Mouse (Mus musculus) layer of hippocampus, adult 9-11 months (tissue): ENCODE results near the gene Rhov.

Source experiments
- DNase-seq: peaks from one replicate; pipeline ENCODE4 v3.0.0; 2022

The Rhov gene

GRCm38 (mm10) chr2:119288270-119288882 is 17.3 kb upstream of the Rhov start, which contains the start of gene Vps18:
Vps18 (plus strand) TSS chr2:119288740.
- peak; percentile 97 for DNase-seq

GRCm38 (mm10) chr2:119287372-119287771 is 16.3 kb upstream of the Rhov start:
- DNase-seq, result no peak

- DNase-seq, result no peak
Measured at GRCm38 (mm10) chr2:119281899-119282565, 11.0 kb upstream of the Rhov start.

GRCm38 (mm10) chr2:119277810-119278209 is 6.7 kb upstream of the Rhov start:
- no peak for DNase-seq

GRCm38 (mm10) chr2:119276926-119277325 is 5.9 kb upstream of the Rhov start:
- DNase-seq, result no peak

GRCm38 (mm10) chr2:119274126-119274525 is 3.1 kb upstream of the Rhov start:
- DNase-seq, result no peak

GRCm38 (mm10) chr2:119270286-119270642 is 808 bp downstream of the Rhov start:
- DNase-seq, result no peak

GRCm38 (mm10) chr2:119263813-119264212 is 7.3 kb downstream of the Rhov start:
- DNase-seq, result no peak

- no peak for DNase-seq
Measured at GRCm38 (mm10) chr2:119262978-119263377, 8.1 kb downstream of the Rhov start.

GRCm38 (mm10) chr2:119261326-119261725 is 9.7 kb downstream of the Rhov start:
- no peak for DNase-seq

- DNase-seq, result no peak
Measured at GRCm38 (mm10) chr2:119260518-119260917, 10.6 kb downstream of the Rhov start.

GRCm38 (mm10) chr2:119254976-119255375 is 16.1 kb downstream of the Rhov start:
- no peak for DNase-seq

GRCm38 (mm10) chr2:119250826-119251478 is 20.1 kb downstream of the Rhov start:
- DNase-seq, result peak; percentile 59

GRCm38 (mm10) chr2:119250377-119250776 is 20.7 kb downstream of the Rhov start:
- no peak for DNase-seq

GRCm38 (mm10) chr2:119249592-119250061 is 21.4 kb downstream of the Rhov start:
- no peak for DNase-seq

- DNase-seq, result no peak
Measured at GRCm38 (mm10) chr2:119247904-119248303, 23.2 kb downstream of the Rhov start.

- DNase-seq, result no peak
Measured at GRCm38 (mm10) chr2:119245246-119245645, 25.8 kb downstream of the Rhov start.

GRCm38 (mm10) chr2:119242548-119242947 is 28.5 kb downstream of the Rhov start:
- no peak for DNase-seq

GRCm38 (mm10) chr2:119240819-119241186 is 30.3 kb downstream of the Rhov start:
- no peak for DNase-seq

- DNase-seq, result no peak
Measured at GRCm38 (mm10) chr2:119240075-119240818, 30.8 kb downstream of the Rhov start.

- DNase-seq, result no peak
Measured at GRCm38 (mm10) chr2:119238671-119239070, 32.4 kb downstream of the Rhov start.

GRCm38 (mm10) chr2:119237871-119238220 is 33.2 kb downstream of the Rhov start:
- DNase-seq, result no peak

GRCm38 (mm10) chr2:119237210-119237870 is 33.7 kb downstream of the Rhov start, which contains the start of gene Spint1:
Spint1 (plus strand) TSS chr2:119237362.
- no peak for DNase-seq
